Mouse (Mus musculus): ENCODE measurements around the gene Fndc3b. TPM values are rescaled to one million over a fixed set of nuclear protein-coding genes. Genes with fewer than 3 reads are reported as not detected.

The Fndc3b gene
- polyA plus RNA-seq, 1 experiment from 2014 or later: 8.2 TPM

GRCm38 (mm10) chr3:27580956-27581355, 130.2 kb downstream of the Fndc3b start:
- no peak overlapping the region for H3K9ac ChIP-seq (replicated peaks)
- no peaks in the 10 kb centered on the region for H3K36me3 ChIP-seq
- no peak for ATAC-seq (ENCODE audit: low FRiP score)
- peak overlapping the region; percentile 56; the same call in 1 of the 2 replicates for H3K27ac ChIP-seq (replicated peaks)
- H3K4me2 ChIP-seq: no peak overlapping the region
- 86% methylated on average over 8 of the region's 8 CpGs for WGBS
- H3K4me3 ChIP-seq (replicated peaks): no peak overlapping the region
- H3K4me1 ChIP-seq: peaks cover 19% of the 10 kb centered on the region
- H3K27me3 ChIP-seq (replicated peaks): no peaks in the 10 kb centered on the region
- no peaks in the 10 kb centered on the region for H3K9me3 ChIP-seq (replicated peaks)

- Histone ChIP-seq H3K36me3 (no peaks in the 10 kb centered on the region), H3K27me3 (replicated peaks) (no peaks in the 10 kb centered on the region), H3K4me3 (replicated peaks) (no peak overlapping the region), H3K4me1 (peaks cover 19% of the 10 kb centered on the region), H3K9ac (replicated peaks) (no peak overlapping the region), H3K9me3 (replicated peaks) (no peaks in the 10 kb centered on the region), H3K4me2 (no peak overlapping the region), H3K27ac (replicated peaks) (peak overlapping the region; percentile 42)
- 24% methylated on average over 7 of the region's 7 CpGs for WGBS
- ATAC-seq (ENCODE audit: low FRiP score): peak; percentile 63; the same call in 1 of the 2 replicates
Measured at GRCm38 (mm10) chr3:27579894-27580613, 131.1 kb downstream of the Fndc3b start.

- Histone ChIP-seq H3K4me2 (no peak overlapping the region), H3K27ac (replicated peaks) (peak overlapping the region; percentile 42), H3K9ac (replicated peaks) (no peak overlapping the region), H3K27me3 (replicated peaks) (no peaks in the 10 kb centered on the region), H3K36me3 (no peaks in the 10 kb centered on the region), H3K9me3 (replicated peaks) (no peaks in the 10 kb centered on the region), H3K4me1 (peaks cover 16% of the 10 kb centered on the region; the same call in 1 of the 2 replicates), H3K4me3 (replicated peaks) (no peak overlapping the region)
- 38% methylated on average over 8 of the region's 8 CpGs for WGBS
- no peak for ATAC-seq (ENCODE audit: low FRiP score)
Measured at GRCm38 (mm10) chr3:27579229-27579628, 131.9 kb downstream of the Fndc3b start.

- WGBS: 86% methylated on average over 10 of the region's 10 CpGs
- no peaks in the 10 kb centered on the region for H3K36me3 ChIP-seq
- no peak for ATAC-seq (ENCODE audit: low FRiP score)
- H3K4me1 ChIP-seq: peaks cover 30% of the 10 kb centered on the region
- H3K4me2 ChIP-seq: no peak overlapping the region
- no peaks in the 10 kb centered on the region for H3K27me3 ChIP-seq (replicated peaks)
- no peak overlapping the region for H3K27ac ChIP-seq (replicated peaks)
- H3K4me3 ChIP-seq (replicated peaks): no peak overlapping the region
- H3K9me3 ChIP-seq (replicated peaks): no peaks in the 10 kb centered on the region
- no peak overlapping the region for H3K9ac ChIP-seq (replicated peaks)
Measured at GRCm38 (mm10) chr3:27577349-27578025, 133.6 kb downstream of the Fndc3b start.

GRCm38 (mm10) chr3:27574241-27574640, 136.9 kb downstream of the Fndc3b start:
- peak overlapping the region; percentile 64 for H3K27ac ChIP-seq (replicated peaks)
- no peak overlapping the region for H3K4me2 ChIP-seq
- ATAC-seq (ENCODE audit: low FRiP score): no peak
- H3K27me3 ChIP-seq (replicated peaks): no peaks in the 10 kb centered on the region
- no peak overlapping the region for H3K4me3 ChIP-seq (replicated peaks)
- H3K9me3 ChIP-seq (replicated peaks): no peaks in the 10 kb centered on the region
- H3K36me3 ChIP-seq: no peaks in the 10 kb centered on the region
- H3K9ac ChIP-seq (replicated peaks): no peak overlapping the region
- WGBS: 85% methylated on average over 9 of the region's 9 CpGs
- H3K4me1 ChIP-seq: peaks cover 23% of the 10 kb centered on the region

- Histone ChIP-seq H3K27ac (replicated peaks) (peak overlapping the region; percentile 64), H3K4me2 (no peak overlapping the region), H3K4me1 (peaks cover 21% of the 10 kb centered on the region), H3K9ac (replicated peaks) (no peak overlapping the region), H3K27me3 (replicated peaks) (no peaks in the 10 kb centered on the region), H3K4me3 (replicated peaks) (no peak overlapping the region), H3K36me3 (no peaks in the 10 kb centered on the region), H3K9me3 (replicated peaks) (no peaks in the 10 kb centered on the region)
- peak; percentile 77; the same call in 1 of the 2 replicates for ATAC-seq (ENCODE audit: low FRiP score)
- WGBS: 15% methylated on average over 11 of the region's 11 CpGs
Measured at GRCm38 (mm10) chr3:27573458-27573857, 137.6 kb downstream of the Fndc3b start.

GRCm38 (mm10) chr3:27572305-27572704, 138.8 kb downstream of the Fndc3b start:
- Histone ChIP-seq H3K27ac (replicated peaks) (peak overlapping the region; percentile 64), H3K4me1 (peaks cover 21% of the 10 kb centered on the region), H3K4me3 (replicated peaks) (no peak overlapping the region), H3K36me3 (no peaks in the 10 kb centered on the region), H3K4me2 (no peak overlapping the region), H3K9me3 (replicated peaks) (no peaks in the 10 kb centered on the region), H3K9ac (replicated peaks) (no peak overlapping the region), H3K27me3 (replicated peaks) (no peaks in the 10 kb centered on the region)
- ATAC-seq (ENCODE audit: low FRiP score): peak; percentile 63; the same call in 1 of the 2 replicates
- WGBS: 38% methylated on average over 6 of the region's 6 CpGs

GRCm38 (mm10) chr3:27565314-27565713, 145.8 kb downstream of the Fndc3b start:
- no peak for ATAC-seq (ENCODE audit: low FRiP score)
- Histone ChIP-seq H3K4me1 (no peaks in the 10 kb centered on the region), H3K9ac (replicated peaks) (no peak overlapping the region), H3K9me3 (replicated peaks) (no peaks in the 10 kb centered on the region), H3K4me3 (replicated peaks) (no peak overlapping the region), H3K4me2 (no peak overlapping the region), H3K27ac (replicated peaks) (no peak overlapping the region), H3K27me3 (replicated peaks) (no peaks in the 10 kb centered on the region), H3K36me3 (no peaks in the 10 kb centered on the region)
- WGBS: 94% methylated on average over 4 of the region's 4 CpGs

- H3K27me3 ChIP-seq (replicated peaks): no peaks in the 10 kb centered on the region
- no peaks in the 10 kb centered on the region for H3K9me3 ChIP-seq (replicated peaks)
- no peak overlapping the region for H3K9ac ChIP-seq (replicated peaks)
- ATAC-seq (ENCODE audit: low FRiP score): no peak
- no peak overlapping the region for H3K27ac ChIP-seq (replicated peaks)
- no peak overlapping the region for H3K4me3 ChIP-seq (replicated peaks)
- H3K36me3 ChIP-seq: no peaks in the 10 kb centered on the region
- H3K4me1 ChIP-seq: no peaks in the 10 kb centered on the region
- 77% methylated on average over 5 of the region's 5 CpGs for WGBS
- no peak overlapping the region for H3K4me2 ChIP-seq
Measured at GRCm38 (mm10) chr3:27563047-27563624, 148.0 kb downstream of the Fndc3b start.

- ATAC-seq (ENCODE audit: low FRiP score): no peak
- no peak overlapping the region for H3K4me3 ChIP-seq (replicated peaks)
- no peak overlapping the region for H3K9ac ChIP-seq (replicated peaks)
- 84% methylated on average over 3 of the region's 3 CpGs for WGBS
- H3K27ac ChIP-seq (replicated peaks): no peak overlapping the region
- no peaks in the 10 kb centered on the region for H3K9me3 ChIP-seq (replicated peaks)
- H3K27me3 ChIP-seq (replicated peaks): no peaks in the 10 kb centered on the region
- H3K4me1 ChIP-seq: no peaks in the 10 kb centered on the region
- no peak overlapping the region for H3K4me2 ChIP-seq
- no peaks in the 10 kb centered on the region for H3K36me3 ChIP-seq
Measured at GRCm38 (mm10) chr3:27562476-27562875, 148.6 kb downstream of the Fndc3b start.

- 98% methylated on average over 2 of the region's 2 CpGs for WGBS
- Histone ChIP-seq H3K27ac (replicated peaks) (no peak overlapping the region), H3K9me3 (replicated peaks) (no peaks in the 10 kb centered on the region), H3K9ac (replicated peaks) (no peak overlapping the region), H3K4me3 (replicated peaks) (no peak overlapping the region), H3K27me3 (replicated peaks) (no peaks in the 10 kb centered on the region), H3K4me2 (no peak overlapping the region), H3K4me1 (no peaks in the 10 kb centered on the region), H3K36me3 (no peaks in the 10 kb centered on the region)
- ATAC-seq (ENCODE audit: low FRiP score): no peak
Measured at GRCm38 (mm10) chr3:27561921-27562320, 149.2 kb downstream of the Fndc3b start.

GRCm38 (mm10) chr3:27559316-27559715, 151.8 kb downstream of the Fndc3b start:
- Histone ChIP-seq H3K4me2 (no peak overlapping the region), H3K27ac (replicated peaks) (no peak overlapping the region), H3K9me3 (replicated peaks) (no peaks in the 10 kb centered on the region), H3K4me3 (replicated peaks) (no peak overlapping the region), H3K27me3 (replicated peaks) (no peaks in the 10 kb centered on the region), H3K9ac (replicated peaks) (no peak overlapping the region), H3K36me3 (no peaks in the 10 kb centered on the region), H3K4me1 (no peaks in the 10 kb centered on the region)
- 92% methylated on average over 4 of the region's 4 CpGs for WGBS
- ATAC-seq (ENCODE audit: low FRiP score): no peak
